Mouse (Mus musculus) neural tube, embryonic 15.5 days (tissue): ENCODE measurements around the gene Zfp786. TPM values are rescaled to one million over a fixed set of nuclear protein-coding genes. Genes with fewer than 3 reads are reported as not detected.
A peak's percentile ranks its signal among the peaks of the same experiment; 100 is the strongest.

ENCODE experiments used
- ATAC-seq: fragments of 200-750 bp; cut with Nextera tagmentation; 2 replicates; pipeline ENCODE4 v1.8.0; 2017; ENCODE audit warnings: mild to moderate bottlenecking, moderate TSS enrichment, moderate library complexity; ENCODE audit not compliant: low FRiP score
- H3K27ac ChIP-seq: fragments of 300-500 bp; sonication (generic); replicated peaks from 2 replicates; pipeline ENCODE4 v1.5.1; 2015; ENCODE audit warnings: mild to moderate bottlenecking, inconsistent platforms
- H3K27me3 ChIP-seq: fragments of 300-500 bp; sonication (generic); replicated peaks from 2 replicates; pipeline ENCODE4 v1.6.1; 2015; ENCODE audit warnings: inconsistent platforms
- H3K36me3 ChIP-seq: fragments of 300-500 bp; sonication (generic); 2 replicates; pipeline ENCODE4 v1.6.1; 2015; ENCODE audit warnings: inconsistent platforms
- H3K4me1 ChIP-seq: fragments of 300-500 bp; sonication (generic); 2 replicates; pipeline ENCODE4 v1.6.1; 2015; ENCODE audit warnings: inconsistent platforms
- H3K4me2 ChIP-seq: fragments of 300-500 bp; sonication (generic); 2 replicates; pipeline ENCODE4 v1.6.1; 2015; ENCODE audit warnings: inconsistent platforms, mild to moderate bottlenecking, moderate library complexity
- H3K4me3 ChIP-seq: fragments of 300-500 bp; sonication (generic); replicated peaks from 2 replicates; pipeline ENCODE4 v1.5.1; 2015; ENCODE audit warnings: mild to moderate bottlenecking, inconsistent platforms
- H3K9ac ChIP-seq: fragments of 300-500 bp; sonication (generic); replicated peaks from 2 replicates; pipeline ENCODE4 v1.6.1; 2015; ENCODE audit warnings: mild to moderate bottlenecking, inconsistent platforms
- H3K9me3 ChIP-seq: fragments of 300-500 bp; sonication (generic); replicated peaks from 2 replicates; pipeline ENCODE4 v1.6.1; 2016; ENCODE audit warnings: inconsistent platforms
- WGBS: fragments of 180-500 bp; shearing (Covaris S2); methylation state at CpG from one replicate; pipeline ENCODE4 v1.1.7; 2015; ENCODE audit warnings: mixed read lengths; 5-methylcytosine and 5-hydroxymethylcytosine counted together
- polyA plus RNA-seq: library from polyadenylated mRNA; unstranded; fragments of >200 nt; fragmentation: Nextera tagmentation; extraction: Ambion mirVana; gene quantifications from 2 replicates; pipeline ENCODE4 v1.2.1, GENCODE M21; 2015

The Zfp786 gene
- polyA plus RNA-seq, 1 experiment from 2014 or later, result 16.4 TPM

GRCm38 (mm10) chr6:47799079-47799478, 31.6 kb downstream of the Zfp786 start:
- peaks cover 95% of the 10 kb centered on the region for H3K36me3 ChIP-seq
- no peak overlapping the region for H3K4me3 ChIP-seq
- no peaks in the 10 kb centered on the region for H3K4me1 ChIP-seq
- no peak overlapping the region for H3K27ac ChIP-seq
- H3K4me2 ChIP-seq, result no peak overlapping the region
- ATAC-seq, result peak; percentile 25; the same call in 1 of the 2 replicates
- 54% methylated on average over 6 of the region's 6 CpGs for WGBS
- no peaks in the 10 kb centered on the region for H3K27me3 ChIP-seq
- no peaks in the 10 kb centered on the region for H3K9me3 ChIP-seq
- no peak overlapping the region for H3K9ac ChIP-seq

GRCm38 (mm10) chr6:47794106-47794830, 36.4 kb downstream of the Zfp786 start:
- no peak overlapping the region for H3K27ac ChIP-seq
- H3K36me3 ChIP-seq, result peaks cover 47% of the 10 kb centered on the region
- ATAC-seq, result no peak
- no peak overlapping the region for H3K9ac ChIP-seq
- peaks cover 1% of the 10 kb centered on the region; the same call in 1 of the 2 replicates for H3K4me1 ChIP-seq
- no peak overlapping the region for H3K4me2 ChIP-seq
- H3K27me3 ChIP-seq, result no peaks in the 10 kb centered on the region
- no peaks in the 10 kb centered on the region for H3K9me3 ChIP-seq
- 51% methylated on average over 10 of the region's 10 CpGs for WGBS
- H3K4me3 ChIP-seq, result no peak overlapping the region

GRCm38 (mm10) chr6:47793284-47793683, 37.4 kb downstream of the Zfp786 start:
- no peak overlapping the region for H3K4me3 ChIP-seq
- no peak for ATAC-seq
- no peak overlapping the region for H3K9ac ChIP-seq
- peaks cover 37% of the 10 kb centered on the region for H3K36me3 ChIP-seq
- WGBS, result 79% methylated on average over 5 of the region's 5 CpGs
- H3K9me3 ChIP-seq, result no peaks in the 10 kb centered on the region
- H3K4me2 ChIP-seq, result no peak overlapping the region
- H3K27ac ChIP-seq, result no peak overlapping the region
- H3K27me3 ChIP-seq, result no peaks in the 10 kb centered on the region
- peaks cover 8% of the 10 kb centered on the region for H3K4me1 ChIP-seq

- Histone ChIP-seq H3K4me2 (no peak overlapping the region), H3K9me3 (no peaks in the 10 kb centered on the region), H3K27me3 (no peaks in the 10 kb centered on the region), H3K9ac (no peak overlapping the region), H3K4me3 (no peak overlapping the region), H3K27ac (no peak overlapping the region), H3K4me1 (peaks cover 8% of the 10 kb centered on the region), H3K36me3 (peaks cover 29% of the 10 kb centered on the region)
- 88% methylated on average over 2 of the region's 2 CpGs for WGBS
- no peak for ATAC-seq
Observed at GRCm38 (mm10) chr6:47792533-47792932, 38.1 kb downstream of the Zfp786 start.

- WGBS, result 53% methylated on average over 2 of the region's 2 CpGs
- H3K9me3 ChIP-seq, result no peaks in the 10 kb centered on the region
- no peak overlapping the region for H3K4me2 ChIP-seq
- H3K27ac ChIP-seq, result no peak overlapping the region
- no peaks in the 10 kb centered on the region for H3K27me3 ChIP-seq
- H3K36me3 ChIP-seq, result peaks cover 14% of the 10 kb centered on the region
- ATAC-seq, result no peak
- H3K4me1 ChIP-seq, result peaks cover 11% of the 10 kb centered on the region
- no peak overlapping the region for H3K9ac ChIP-seq
- H3K4me3 ChIP-seq, result no peak overlapping the region
Observed at GRCm38 (mm10) chr6:47790745-47791144, 39.9 kb downstream of the Zfp786 start.

GRCm38 (mm10) chr6:47788821-47789220, 41.8 kb downstream of the Zfp786 start:
- 0 out of 2 replicates have a peak, but pooled peaks have one; percentile 46 for ATAC-seq
- WGBS, result 34% methylated on average over 3 of the region's 3 CpGs
- peak overlapping the region; percentile 53 for H3K9ac ChIP-seq

GRCm38 (mm10) chr6:47787941-47788736, 42.5 kb downstream of the Zfp786 start:
- 1% methylated on average over 18 of the region's 18 CpGs for WGBS
- peak; percentile 94 for ATAC-seq
- H3K27ac ChIP-seq, result peak overlapping the region; percentile 89

More at GRCm38 (mm10) chr6:47788821-47789220, 41.8 kb downstream of the Zfp786 start:
- Histone ChIP-seq H3K4me3 (peak overlapping the region; percentile 46), H3K4me2 (peak overlapping the region; percentile 56), H3K36me3 (no peaks in the 10 kb centered on the region), H3K27ac (peak overlapping the region; percentile 89), H3K9me3 (no peaks in the 10 kb centered on the region), H3K27me3 (no peaks in the 10 kb centered on the region), H3K4me1 (peaks cover 11% of the 10 kb centered on the region)

GRCm38 (mm10) chr6:47784707-47785412, 45.8 kb downstream of the Zfp786 start:
- Histone ChIP-seq H3K9me3 (no peaks in the 10 kb centered on the region), H3K27ac (no peak overlapping the region), H3K27me3 (no peaks in the 10 kb centered on the region), H3K4me1 (peaks cover 19% of the 10 kb centered on the region), H3K36me3 (no peaks in the 10 kb centered on the region), H3K9ac (no peak overlapping the region), H3K4me2 (no peak overlapping the region), H3K4me3 (no peak overlapping the region)
- 80% methylated on average over 5 of the region's 5 CpGs for WGBS
- no peak for ATAC-seq

More at GRCm38 (mm10) chr6:47787941-47788736, 42.5 kb downstream of the Zfp786 start:
- H3K9me3 ChIP-seq, result no peaks in the 10 kb centered on the region
- peak overlapping the region; percentile 53 for H3K9ac ChIP-seq
- H3K4me1 ChIP-seq, result peaks cover 11% of the 10 kb centered on the region
- peak overlapping the region; percentile 46 for H3K4me3 ChIP-seq
- no peaks in the 10 kb centered on the region for H3K36me3 ChIP-seq
- H3K27me3 ChIP-seq, result no peaks in the 10 kb centered on the region
- peak overlapping the region; percentile 56 for H3K4me2 ChIP-seq

GRCm38 (mm10) chr6:47781091-47781968, 49.3 kb downstream of the Zfp786 start:
- under 1% methylated on average over 21 of the region's 21 CpGs for WGBS
- H3K4me2 ChIP-seq, result peak overlapping the region; percentile 55
- H3K4me3 ChIP-seq, result peak overlapping the region; percentile 51
- no peaks in the 10 kb centered on the region for H3K9me3 ChIP-seq
- peaks cover 13% of the 10 kb centered on the region; the same call in 1 of the 2 replicates for H3K4me1 ChIP-seq
- no peaks in the 10 kb centered on the region for H3K36me3 ChIP-seq
- H3K27ac ChIP-seq, result peak overlapping the region; percentile 82
- H3K9ac ChIP-seq, result peak overlapping the region; percentile 51
- H3K27me3 ChIP-seq, result no peaks in the 10 kb centered on the region
- ATAC-seq, result peak; percentile 69

- peaks cover 13% of the 10 kb centered on the region; the same call in 1 of the 2 replicates for H3K4me1 ChIP-seq
- no peak overlapping the region for H3K9ac ChIP-seq
- H3K27me3 ChIP-seq, result no peaks in the 10 kb centered on the region
- no peak for ATAC-seq
- H3K4me2 ChIP-seq, result peak overlapping the region; percentile 55
- H3K36me3 ChIP-seq, result no peaks in the 10 kb centered on the region
- WGBS, result 12% methylated on average over 2 of the region's 2 CpGs
- H3K4me3 ChIP-seq, result peak overlapping the region; percentile 51
- no peaks in the 10 kb centered on the region for H3K9me3 ChIP-seq
- H3K27ac ChIP-seq, result no peak overlapping the region
Observed at GRCm38 (mm10) chr6:47780576-47781013, 50.1 kb downstream of the Zfp786 start.
